Mouse (Mus musculus) Patski (cell line): ENCODE data around the gene H2-Oa. TPM values are rescaled to one million over a fixed set of nuclear protein-coding genes. Genes with fewer than 3 reads are reported as not detected.

Source experiments
- ATAC-seq: fragments of 100-300 bp; one replicate; pipeline ENCODE4 v1.8.0; 2021
- CTCF ChIA-PET: fragments of 350-600 bp; sonication (Branson Sonifier 250); formaldehyde crosslinking; loops from one replicate; lab custom pipeline; 2022; ENCODE audit warnings: inconsistent platforms; lab: Charles Lee
- POLR2A ChIA-PET: fragments of 350-600 bp; sonication (Branson Sonifier 250); formaldehyde crosslinking; loops from one replicate; lab custom pipeline; 2022; ENCODE audit warnings: antibody characterized with exemption, inconsistent platforms; lab: Charles Lee
- DNase-seq: peaks from one replicate; pipeline ENCODE4 v3.0.0-alpha.2; 2011; ENCODE audit warnings: low read depth, low spot score
- H3K27me3 ChIP-seq: fragments of 371-371 bp; one replicate; pipeline ENCODE4 v1.5.1; 2021
- CTCF ChIP-seq: fragments of 100-300 bp; IDR thresholded peaks from one replicate; pipeline ENCODE4 v1.5.1; 2021
- in situ Hi-C: fragments of 300-500 bp; cut with MboI; formaldehyde crosslinking; loops from 3 replicates; pipeline ENCODE4 v1.11.1; 2018; ENCODE audit warnings: low pct_unique_long_range_greater_than_20kb, mixed read lengths
- polyA plus RNA-seq: library from polyadenylated mRNA; unstranded; gene quantifications from one replicate; pipeline ENCODE4 v1.2.3, GENCODE M21; 2021

H2-Oa gene
- polyA plus RNA-seq = not detected

GRCm38 (mm10) chr17:34092197-34092875, at the start of gene H2-Oa:
Gene H2-Oa (plus strand): TSS chr17:34092340.
- ATAC-seq = no peak
- POLR2A ChIA-PET = no interaction called here

GRCm38 (mm10) chr17:34045941-34046340, 46.2 kb upstream of the H2-Oa start:
- in situ Hi-C loops = no loop called here
- CTCF ChIA-PET = no interaction called here
- no peak for ATAC-seq

More at GRCm38 (mm10) chr17:34092197-34092875, at the start of gene H2-Oa:
- no peak for DNase-seq
- peaks cover 3% of the 10 kb centered on the region for H3K27me3 ChIP-seq
- in situ Hi-C loops = no loop called here
- no peak for TF ChIP-seq CTCF
- CTCF ChIA-PET = interaction anchor here (0.7 to 1.2 kb wide), 3 partner anchors 9 to 15 kb away, joined by 3 to 4 read pairs (median 3); no protein-coding TSS in a partner anchor

GRCm38 (mm10) chr17:34047404-34048050, 44.6 kb upstream of the H2-Oa start:
- no peak for TF ChIP-seq CTCF
- in situ Hi-C loops = no loop called here
- no peaks in the 10 kb centered on the region for H3K27me3 ChIP-seq
- DNase-seq = no peak
- no peak for ATAC-seq
- CTCF ChIA-PET = no interaction called here
- POLR2A ChIA-PET = no interaction called here

More at GRCm38 (mm10) chr17:34045941-34046340, 46.2 kb upstream of the H2-Oa start:
- DNase-seq = no peak
- POLR2A ChIA-PET = no interaction called here
- H3K27me3 ChIP-seq = peaks cover 5% of the 10 kb centered on the region
- no peak for TF ChIP-seq CTCF

DNA sequence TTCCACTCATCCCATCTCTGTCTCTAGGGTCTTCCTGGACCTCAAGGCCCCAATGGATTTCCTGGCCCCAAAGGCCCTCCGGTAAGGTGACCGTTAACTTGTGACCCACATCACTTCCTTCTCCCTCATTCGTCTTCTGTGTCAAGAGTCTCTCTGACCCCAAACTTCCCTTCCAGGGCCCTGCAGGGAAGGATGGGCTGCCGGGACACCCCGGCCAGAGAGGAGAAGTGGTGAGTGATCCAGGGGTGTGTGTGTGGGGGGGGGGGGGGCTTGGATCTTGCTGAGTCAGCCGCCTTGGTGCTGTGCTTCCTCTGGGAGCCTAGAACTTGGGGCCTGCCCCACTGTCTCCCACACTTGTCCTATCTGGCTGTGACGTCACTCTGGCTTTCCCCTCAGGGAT, 34.9 kb upstream of the H2-Oa start:
- no peak for TF ChIP-seq CTCF
- no peak for ATAC-seq
- ChIA-PET CTCF (no interaction called here), POLR2A (no interaction called here)
- no peaks in the 10 kb centered on the region for H3K27me3 ChIP-seq
- no peak for DNase-seq
- in situ Hi-C loops = no loop called here

DNA sequence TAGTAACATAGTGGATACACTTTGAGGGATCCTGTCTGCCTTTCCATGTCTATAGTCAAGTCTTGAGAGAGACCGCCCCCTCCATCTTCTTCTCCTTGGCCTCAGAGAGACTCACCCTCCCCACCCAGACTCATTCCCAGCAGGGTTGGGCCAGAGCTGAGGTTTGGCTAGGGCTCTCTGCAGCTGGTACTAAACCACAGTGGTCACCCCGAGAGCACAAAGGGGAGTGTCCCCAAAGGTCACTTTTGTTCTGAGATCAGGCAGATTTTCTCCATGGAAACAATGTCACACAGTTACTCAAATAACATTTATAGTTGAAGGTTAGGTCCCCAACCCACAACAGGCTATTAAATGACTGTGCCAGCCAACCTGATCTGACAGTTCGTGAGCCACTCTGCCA, 23.3 kb upstream of the H2-Oa start:
- ATAC-seq = no peak
- ChIA-PET POLR2A (no interaction called here), CTCF (no interaction called here)
- in situ Hi-C loops = no loop called here
- DNase-seq = no peak
- TF ChIP-seq CTCF = no peak
- no peaks in the 10 kb centered on the region for H3K27me3 ChIP-seq

GRCm38 (mm10) chr17:34072091-34072490, 20.0 kb upstream of the H2-Oa start:
- in situ Hi-C loops = no loop called here
- no peak for ATAC-seq
- POLR2A ChIA-PET = no interaction called here
- no peak for DNase-seq
- CTCF ChIA-PET = interaction anchor here (1.6 kb wide), 1 partner anchor 13 kb away, joined by 3 read pairs; no protein-coding TSS in a partner anchor
- TF ChIP-seq CTCF = no peak
- peaks cover 6% of the 10 kb centered on the region for H3K27me3 ChIP-seq

DNA sequence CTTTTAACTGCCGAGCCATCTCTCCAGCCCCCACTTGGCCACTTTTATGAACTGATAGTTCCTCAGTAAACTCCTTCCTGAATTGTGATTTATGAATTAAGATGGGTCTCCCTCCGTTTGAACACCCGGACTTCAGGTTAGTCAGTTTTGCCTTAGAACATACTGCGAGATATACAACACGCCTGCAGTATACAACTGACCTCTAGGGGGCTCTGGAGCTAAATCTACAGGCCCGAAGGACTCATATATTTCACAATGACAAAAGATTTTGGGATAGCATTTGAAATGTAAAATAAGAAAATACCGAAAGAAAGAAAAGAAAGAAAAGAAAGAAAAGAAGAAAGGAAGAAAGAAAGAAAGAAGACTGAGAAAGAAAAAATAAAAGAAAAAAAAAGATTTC, 16.9 kb upstream of the H2-Oa start:
- no peak for DNase-seq
- in situ Hi-C loops = loop anchor here (5.0 kb wide), 1 partner anchor 92 kb away; no protein-coding TSS in a partner anchor
- peaks cover 9% of the 10 kb centered on the region for H3K27me3 ChIP-seq
- ATAC-seq = no peak
- peak; percentile 79 for TF ChIP-seq CTCF
- ChIA-PET CTCF (interaction anchor here (1.0 to 1.1 kb wide), 3 partner anchors 21 to 93 kb away, joined by 3 to 4 read pairs (median 4); no protein-coding TSS in a partner anchor), POLR2A (no interaction called here)

GRCm38 (mm10) chr17:34077549-34077948, 14.6 kb upstream of the H2-Oa start:
- in situ Hi-C loops = loop anchor here (5.0 kb wide), 1 partner anchor 90 kb away; no protein-coding TSS in a partner anchor
- CTCF ChIA-PET = interaction anchor here (0.7 to 2.1 kb wide), 11 partner anchors 11 to 92 kb away, joined by 3 to 8 read pairs (median 3); partner anchors contain the start of gene H2-Oa
- peak; percentile 93 for TF ChIP-seq CTCF
- POLR2A ChIA-PET = interaction anchor here (0.9 to 1.0 kb wide), 2 partner anchors 25 to 93 kb away, joined by 3 read pairs; no protein-coding TSS in a partner anchor
- H3K27me3 ChIP-seq = peaks cover 9% of the 10 kb centered on the region
- DNase-seq = peak; percentile 27
- no peak for ATAC-seq

DNA sequence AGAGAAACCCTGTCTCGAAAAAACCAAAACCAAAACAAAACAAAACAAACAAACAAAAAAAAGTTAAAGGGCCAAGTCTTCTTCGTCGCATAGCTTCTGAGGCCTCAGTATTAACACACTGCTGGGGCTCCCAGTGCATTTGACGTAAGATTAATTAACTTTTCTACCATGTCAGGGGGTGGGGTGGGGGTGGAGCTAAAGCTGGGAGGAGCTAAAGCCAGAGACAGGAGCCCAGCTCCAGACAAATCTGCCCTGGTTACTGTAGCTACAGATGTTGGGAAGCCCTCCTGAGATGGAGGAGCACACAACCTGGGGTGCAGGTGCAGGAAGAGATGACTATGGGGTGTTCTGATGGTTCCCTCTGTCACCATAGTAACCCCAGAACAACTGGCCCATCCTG, 14.0 kb upstream of the H2-Oa start:
- CTCF ChIA-PET = interaction anchor here (0.7 to 2.1 kb wide), 11 partner anchors 10 to 92 kb away, joined by 3 to 8 read pairs (median 3); partner anchors contain the start of gene H2-Oa
- no peak for ATAC-seq
- peaks cover 9% of the 10 kb centered on the region for H3K27me3 ChIP-seq
- in situ Hi-C loops = loop anchor here (5.0 kb wide), 1 partner anchor 89 kb away; no protein-coding TSS in a partner anchor
- POLR2A ChIA-PET = interaction anchor here (0.9 to 1.0 kb wide), 2 partner anchors 25 to 93 kb away, joined by 3 read pairs; no protein-coding TSS in a partner anchor
- DNase-seq = no peak
- TF ChIP-seq CTCF = no peak

DNA sequence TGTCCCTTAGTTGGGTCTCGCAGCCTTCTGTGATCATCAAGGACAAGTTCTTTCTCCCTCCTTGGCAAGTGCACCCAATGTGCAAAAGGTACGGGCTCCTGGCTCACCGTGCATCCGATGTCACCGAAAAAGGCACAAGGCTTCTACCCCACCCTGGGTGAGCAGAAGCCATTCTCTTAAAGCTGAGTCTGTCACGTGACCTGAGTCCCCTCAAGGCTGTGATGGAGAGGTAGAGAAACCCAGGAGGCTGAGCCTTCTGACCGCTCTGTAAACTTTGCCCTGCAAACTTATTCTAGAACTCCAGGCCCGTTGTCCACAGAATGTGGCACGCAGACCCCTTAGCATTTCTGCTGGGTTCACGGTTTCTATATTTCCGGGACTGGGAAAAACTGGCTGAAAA, 13.1 kb upstream of the H2-Oa start:
- in situ Hi-C loops = loop anchor here (5.0 kb wide), 1 partner anchor 88 kb away; no protein-coding TSS in a partner anchor
- DNase-seq (no peak), ATAC-seq (no peak)
- ChIA-PET CTCF (interaction anchor here (0.7 to 2.1 kb wide), 3 partner anchors 9 to 174 kb away, joined by 3 to 8 read pairs (median 5); no protein-coding TSS in a partner anchor), POLR2A (no interaction called here)
- peaks cover 9% of the 10 kb centered on the region for H3K27me3 ChIP-seq
- no peak for TF ChIP-seq CTCF
